Comparison of ENCODE assay signal across 9 mouse cellular contexts in the genomic region with DNA sequence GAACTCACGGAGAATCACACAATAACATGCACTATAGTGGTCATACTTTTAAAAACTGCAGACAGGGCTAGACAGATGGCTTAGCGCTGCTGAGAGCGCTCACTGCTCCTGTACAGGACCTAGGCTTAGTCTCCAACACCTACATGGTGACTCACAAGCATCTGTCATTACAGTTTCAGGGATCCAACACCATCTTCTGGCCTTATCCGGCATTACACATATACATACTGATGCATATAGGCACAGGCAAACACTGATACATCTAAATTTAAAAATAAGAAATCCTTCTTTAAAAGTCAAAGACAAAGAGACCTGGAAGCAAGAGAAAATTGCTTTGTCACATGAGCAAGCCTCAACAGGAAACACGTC. TPM values are rescaled to one million over a fixed set of nuclear protein-coding genes. Genes with fewer than 3 reads are reported as not detected.
A peak's percentile ranks its signal among the peaks of the same experiment; 100 is the strongest.
DNase-seq lines count a peak whose midpoint lies in the region; ATAC-seq lines count a peak whose summit lies in the region.
"Had no signal": no experiment of that assay in that cellular context is flagged by ENCODE, and none has a peak within 500 bp of the region (broad histone marks: within the 10 kb centered on the region; RNA-seq: fewer than 3 reads in every experiment).

No protein-coding gene starts in this region.

- ATAC-seq in kidney, embryonic 15.5 days (replicated peaks; ENCODE audit: low FRiP score) = peak; percentile 29; the same call in 1 of the 2 replicates
- ATAC-seq in intestine, embryonic 15.5 days = 0 out of 2 replicates have a peak, but pooled peaks have one; percentile 27

- no peak overlapping the region for H3K27ac ChIP-seq in kidney, embryonic 15.5 days
- H3K27ac ChIP-seq in intestine, embryonic 15.5 days = 0 out of 2 replicates have a peak overlapping the region, but pooled peaks have one; percentile 36
- H3K27ac ChIP-seq: limb, embryonic 12.5 days had no signal

- WGBS in kidney, embryonic 15.5 days = 95% methylated on average over 5 of the region's 5 CpGs
- WGBS in intestine, embryonic 15.5 days = 92% methylated on average over 5 of the region's 5 CpGs

- no peak for DNase-seq in kidney, postnatal 10 days
- peak; percentile 38 for DNase-seq in A20 (ENCODE audit: low read depth, low spot score)
- peak; percentile 40 for DNase-seq in NIH3T3 (ENCODE audit: low read depth)
- no peak for DNase-seq in cerebellum, adult 18-20 months
- no peak for DNase-seq in layer of hippocampus, postnatal 10 days (ENCODE audit: low spot score in 2 of 2)
- DNase-seq: cerebellum, postnatal 14 days had no signal

- H3K9ac ChIP-seq in kidney, embryonic 15.5 days = no peak overlapping the region
- no peak overlapping the region for H3K9ac ChIP-seq in intestine, embryonic 15.5 days
- H3K9ac ChIP-seq: limb, embryonic 12.5 days had no signal

- H3K4me2 ChIP-seq in kidney, embryonic 15.5 days = no peak overlapping the region
- H3K4me2 ChIP-seq in intestine, embryonic 15.5 days (replicated peaks) = no peak overlapping the region
- H3K4me2 ChIP-seq: limb, embryonic 12.5 days had no signal

- peaks cover 17% of the 10 kb centered on the region for H3K36me3 ChIP-seq in kidney, embryonic 15.5 days
- no peaks in the 10 kb centered on the region for H3K36me3 ChIP-seq in intestine, embryonic 15.5 days

- 0 out of 2 replicates have a peak, but pooled peaks cover 6% of the 10 kb centered on the region for H3K4me1 ChIP-seq in kidney, embryonic 15.5 days
- H3K4me1 ChIP-seq in intestine, embryonic 15.5 days (replicated peaks) = no peaks in the 10 kb centered on the region; the same call in 1 of the 2 replicates
- H3K4me1 ChIP-seq: limb, embryonic 12.5 days had no signal

- H3K9me3 ChIP-seq in kidney, embryonic 15.5 days (replicated peaks) = 0 out of 2 replicates have a peak, but pooled peaks cover 2% of the 10 kb centered on the region
- no peaks in the 10 kb centered on the region for H3K9me3 ChIP-seq in intestine, embryonic 15.5 days
- H3K9me3 ChIP-seq: limb, embryonic 12.5 days had no signal

- no peaks in the 10 kb centered on the region for H3K27me3 ChIP-seq in kidney, embryonic 15.5 days
- no peaks in the 10 kb centered on the region for H3K27me3 ChIP-seq in intestine, embryonic 15.5 days (replicated peaks)
- H3K27me3 ChIP-seq: limb, embryonic 12.5 days had no signal

- H3K4me3 ChIP-seq in kidney, embryonic 15.5 days (replicated peaks) = no peak overlapping the region
- H3K4me3 ChIP-seq in intestine, embryonic 15.5 days (replicated peaks) = no peak overlapping the region
- H3K4me3 ChIP-seq: limb, embryonic 12.5 days had no signal

RNA-seq across cellular contexts. Expression of gene Elf2, which starts 13.1 kb away (rescaled TPM):
- polyA plus RNA-seq in kidney, embryonic 15.5 days (2015; fragmentation: Nextera tagmentation; extraction: Ambion mirVana) = 58.2 and 73.7 TPM in 2 replicates
- polyA plus RNA-seq in intestine, embryonic 15.5 days (2015; fragmentation: Nextera tagmentation; extraction: Ambion mirVana) = 62.8 and 65.4 TPM in 2 replicates
- total RNA-seq in layer of hippocampus, postnatal 10 days (2021) = 10 to 100 TPM; 37.4 to 40.1 TPM

Comparison
In these comparisons a context has a peak if more than half of its experiments do, and no peak if none do; other contexts are left out.
1. DNase-seq: peak in A20 (single experiment) and NIH3T3 (single experiment); none in kidney, postnatal 10 days (single experiment), cerebellum, adult 18-20 months (0 of 2) and layer of hippocampus, postnatal 10 days (0 of 2).